Mouse (Mus musculus) megakaryocyte, embryonic 14.5 days (primary cell): ENCODE data around the gene Fkbp5.

Experiments used
- FLI1 ChIP-seq: IDR thresholded peaks from 2 replicates; pipeline ENCODE4 v1.6.1; 2012; ENCODE audit warnings: low read length, inconsistent platforms, mixed read lengths
- GATA1 ChIP-seq: IDR thresholded peaks from 3 replicates; pipeline ENCODE4 v1.6.1; 2012; ENCODE audit warnings: mixed read lengths, low read length, inconsistent platforms, borderline replicate concordance

DNA sequence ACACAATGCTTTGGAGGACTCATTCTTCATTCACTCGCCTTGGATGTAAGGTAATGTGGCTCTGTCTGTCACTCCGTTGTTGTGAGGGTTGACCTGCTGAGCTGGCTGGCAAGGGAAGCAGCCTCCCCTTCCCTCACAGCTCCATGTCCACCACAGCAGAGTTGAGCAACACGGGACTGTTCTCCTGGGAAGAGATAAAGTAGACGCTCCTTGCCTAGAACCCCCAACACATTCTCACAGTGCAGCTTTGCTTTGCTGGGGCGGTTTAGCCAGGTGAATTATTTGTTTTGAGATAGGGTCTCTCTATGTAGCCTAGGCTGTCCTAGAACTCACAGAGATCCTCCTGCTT is 70.5 kb downstream of the Fkbp5 start:
- TF ChIP-seq GATA1 (no peak), FLI1 (no peak)
